Mouse (Mus musculus) liver, embryonic 11.5 days (tissue): ENCODE results near the gene 4930447C04Rik. TPM values are rescaled to one million over a fixed set of nuclear protein-coding genes. Genes with fewer than 3 reads are reported as not detected.

ENCODE experiments used
- ATAC-seq: fragments of 200-750 bp; cut with Nextera tagmentation; replicated peaks from 2 replicates; pipeline ENCODE4 v1.8.0; 2017; ENCODE audit warnings: moderate number of reproducible peaks, mild to moderate bottlenecking, moderate TSS enrichment, moderate library complexity; ENCODE audit not compliant: low FRiP score
- DNase-seq: peaks from one replicate; pipeline ENCODE4 v3.0.0-alpha.2; 2017; ENCODE audit warnings: low spot score
- H3K27ac ChIP-seq: fragments of 300-500 bp; sonication (generic); 2 replicates; pipeline ENCODE4 v1.5.1; 2014; ENCODE audit warnings: mild to moderate bottlenecking, low read depth, low read length, control low read depth
- H3K27me3 ChIP-seq: fragments of 300-500 bp; sonication (generic); replicated peaks from 2 replicates; pipeline ENCODE4 v1.6.1; 2014; ENCODE audit warnings: low read length, mixed read lengths; ENCODE audit not compliant: control insufficient read depth, insufficient read depth
- H3K36me3 ChIP-seq: fragments of 300-500 bp; sonication (generic); 2 replicates; pipeline ENCODE4 v1.6.1; 2014; ENCODE audit warnings: mild to moderate bottlenecking, low read length, moderate library complexity, mixed read lengths; ENCODE audit not compliant: control insufficient read depth, insufficient read depth
- H3K4me1 ChIP-seq: fragments of 300-500 bp; sonication (generic); replicated peaks from 2 replicates; pipeline ENCODE4 v1.6.1; 2014; ENCODE audit warnings: low read length, mixed read lengths; ENCODE audit not compliant: control insufficient read depth, insufficient read depth
- H3K4me2 ChIP-seq: fragments of 300-500 bp; sonication (generic); 2 replicates; pipeline ENCODE4 v1.6.1; 2014; ENCODE audit warnings: mild to moderate bottlenecking, control low read depth, moderate library complexity
- H3K4me3 ChIP-seq: fragments of 300-500 bp; sonication (generic); 2 replicates; pipeline ENCODE4 v1.5.1; 2014; ENCODE audit warnings: low read depth, low read length, control low read depth
- H3K9ac ChIP-seq: fragments of 300-500 bp; sonication (generic); 2 replicates; pipeline ENCODE4 v1.6.1; 2014; ENCODE audit warnings: low read depth, low read length, control low read depth
- H3K9me3 ChIP-seq: fragments of 300-500 bp; sonication (generic); 2 replicates; pipeline ENCODE4 v1.6.1; 2016; ENCODE audit warnings: low read length, inconsistent platforms, mixed read lengths; ENCODE audit not compliant: control insufficient read depth
- WGBS: fragments of 180-500 bp; shearing (Covaris S2); extraction: QIAGEN DNeasy Blood & Tissue Kit; methylation state at CpG from one replicate; pipeline ENCODE4 v1.1.7; 2014; 5-methylcytosine and 5-hydroxymethylcytosine counted together
- polyA plus RNA-seq: library from polyadenylated mRNA; unstranded; fragments of >200 nt; fragmentation: Nextera tagmentation; extraction: Ambion mirVana; gene quantifications from 2 replicates; pipeline ENCODE4 v1.2.1, GENCODE M21; 2014

4930447C04Rik gene
- polyA plus RNA-seq, 1 experiment from 2014 or later, result 3.5 TPM

- no peak overlapping the region for H3K4me3 ChIP-seq
- DNase-seq (no peak), ATAC-seq (no peak)
- no peaks in the 10 kb centered on the region for H3K36me3 ChIP-seq
- WGBS, result 43% methylated on average over 13 of the region's 13 CpGs
- no peak overlapping the region for H3K4me2 ChIP-seq
- H3K9me3 ChIP-seq, result no peaks in the 10 kb centered on the region
- H3K27ac ChIP-seq, result no peak overlapping the region
- H3K4me1 ChIP-seq, result no peaks in the 10 kb centered on the region; the same call in 1 of the 2 replicates
- no peak overlapping the region for H3K9ac ChIP-seq
- peaks cover 40% of the 10 kb centered on the region for H3K27me3 ChIP-seq
Measured at GRCm38 (mm10) chr12:72853406-72854076, 87.0 kb downstream of the 4930447C04Rik start.

- Histone ChIP-seq H3K36me3 (no peaks in the 10 kb centered on the region), H3K9me3 (no peaks in the 10 kb centered on the region), H3K27ac (no peak overlapping the region), H3K27me3 (peaks cover 40% of the 10 kb centered on the region), H3K9ac (no peak overlapping the region), H3K4me3 (no peak overlapping the region), H3K4me2 (no peak overlapping the region), H3K4me1 (no peaks in the 10 kb centered on the region; the same call in 1 of the 2 replicates)
- ATAC-seq, result no peak
- DNase-seq, result no peak
- WGBS, result 78% methylated on average over 6 of the region's 6 CpGs
Measured at GRCm38 (mm10) chr12:72852264-72852663, 88.3 kb downstream of the 4930447C04Rik start.

GRCm38 (mm10) chr12:72850146-72850545 lies 90.4 kb downstream of the 4930447C04Rik start:
- Histone ChIP-seq H3K4me2 (no peak overlapping the region), H3K27me3 (peaks cover 30% of the 10 kb centered on the region), H3K9me3 (no peaks in the 10 kb centered on the region), H3K36me3 (no peaks in the 10 kb centered on the region), H3K9ac (no peak overlapping the region), H3K4me3 (no peak overlapping the region), H3K4me1 (no peaks in the 10 kb centered on the region; the same call in 1 of the 2 replicates), H3K27ac (no peak overlapping the region)
- WGBS, result 66% methylated on average over 9 of the region's 9 CpGs
- no peak for ATAC-seq
- no peak for DNase-seq

- ATAC-seq (no peak), DNase-seq (no peak)
- no peak overlapping the region for H3K27ac ChIP-seq
- 25% methylated on average over 7 of the region's 7 CpGs for WGBS
- H3K4me3 ChIP-seq, result no peak overlapping the region
- peaks cover 8% of the 10 kb centered on the region for H3K27me3 ChIP-seq
- H3K9ac ChIP-seq, result no peak overlapping the region
- no peaks in the 10 kb centered on the region for H3K36me3 ChIP-seq
- H3K9me3 ChIP-seq, result no peaks in the 10 kb centered on the region
- no peaks in the 10 kb centered on the region for H3K4me1 ChIP-seq
- H3K4me2 ChIP-seq, result no peak overlapping the region
Measured at GRCm38 (mm10) chr12:72847725-72848124, 92.8 kb downstream of the 4930447C04Rik start.

- no peak overlapping the region for H3K27ac ChIP-seq
- peaks cover 3% of the 10 kb centered on the region for H3K27me3 ChIP-seq
- H3K4me3 ChIP-seq, result no peak overlapping the region
- no peaks in the 10 kb centered on the region for H3K4me1 ChIP-seq
- no peaks in the 10 kb centered on the region for H3K36me3 ChIP-seq
- no peak overlapping the region for H3K4me2 ChIP-seq
- no peak for ATAC-seq
- H3K9ac ChIP-seq, result no peak overlapping the region
- H3K9me3 ChIP-seq, result no peaks in the 10 kb centered on the region
- 57% methylated on average over 10 of the region's 10 CpGs for WGBS
- no peak for DNase-seq
Measured at GRCm38 (mm10) chr12:72845946-72846345, 94.6 kb downstream of the 4930447C04Rik start.

- Histone ChIP-seq H3K27me3 (peaks cover 3% of the 10 kb centered on the region; the same call in 1 of the 2 replicates), H3K9me3 (no peaks in the 10 kb centered on the region), H3K4me2 (peak overlapping the region; percentile 32), H3K36me3 (no peaks in the 10 kb centered on the region), H3K4me3 (peak overlapping the region; percentile 17), H3K9ac (0 out of 2 replicates have a peak overlapping the region, but pooled peaks have one; percentile 0), H3K27ac (peak overlapping the region; percentile 51; the same call in 1 of the 2 replicates), H3K4me1 (no peaks in the 10 kb centered on the region)
- ATAC-seq, result peak; percentile 87
- 16% methylated on average over 12 of the region's 12 CpGs for WGBS
- peak; percentile 60 for DNase-seq
Measured at GRCm38 (mm10) chr12:72843973-72844620, 96.5 kb downstream of the 4930447C04Rik start.

GRCm38 (mm10) chr12:72843555-72843954 lies 97.0 kb downstream of the 4930447C04Rik start:
- H3K9ac ChIP-seq, result no peak overlapping the region
- no peaks in the 10 kb centered on the region for H3K36me3 ChIP-seq
- H3K4me2 ChIP-seq, result peak overlapping the region; percentile 32
- DNase-seq (no peak), ATAC-seq (no peak)
- no peaks in the 10 kb centered on the region for H3K9me3 ChIP-seq
- no peaks in the 10 kb centered on the region for H3K4me1 ChIP-seq
- WGBS, result 80% methylated on average over 4 of the region's 4 CpGs
- peak overlapping the region; percentile 17 for H3K4me3 ChIP-seq
- peaks cover 3% of the 10 kb centered on the region; the same call in 1 of the 2 replicates for H3K27me3 ChIP-seq
- peak overlapping the region; percentile 51; the same call in 1 of the 2 replicates for H3K27ac ChIP-seq

- Histone ChIP-seq H3K36me3 (no peaks in the 10 kb centered on the region), H3K27me3 (peaks cover 3% of the 10 kb centered on the region; the same call in 1 of the 2 replicates), H3K4me1 (no peaks in the 10 kb centered on the region), H3K9me3 (no peaks in the 10 kb centered on the region), H3K4me2 (no peak overlapping the region), H3K4me3 (no peak overlapping the region), H3K27ac (no peak overlapping the region), H3K9ac (no peak overlapping the region)
- ATAC-seq (no peak), DNase-seq (no peak)
- WGBS, result 85% methylated on average over 4 of the region's 4 CpGs
Measured at GRCm38 (mm10) chr12:72843135-72843534, 97.4 kb downstream of the 4930447C04Rik start.
